Mouse (Mus musculus) megakaryocyte, embryonic 14.5 days (primary cell): ENCODE results near the gene Gm20388.

Experiments used
- FLI1 ChIP-seq: IDR thresholded peaks from 2 replicates; pipeline ENCODE4 v1.6.1; 2012; ENCODE audit warnings: low read length, inconsistent platforms, mixed read lengths
- GATA1 ChIP-seq: IDR thresholded peaks from 3 replicates; pipeline ENCODE4 v1.6.1; 2012; ENCODE audit warnings: mixed read lengths, low read length, inconsistent platforms, borderline replicate concordance

DNA sequence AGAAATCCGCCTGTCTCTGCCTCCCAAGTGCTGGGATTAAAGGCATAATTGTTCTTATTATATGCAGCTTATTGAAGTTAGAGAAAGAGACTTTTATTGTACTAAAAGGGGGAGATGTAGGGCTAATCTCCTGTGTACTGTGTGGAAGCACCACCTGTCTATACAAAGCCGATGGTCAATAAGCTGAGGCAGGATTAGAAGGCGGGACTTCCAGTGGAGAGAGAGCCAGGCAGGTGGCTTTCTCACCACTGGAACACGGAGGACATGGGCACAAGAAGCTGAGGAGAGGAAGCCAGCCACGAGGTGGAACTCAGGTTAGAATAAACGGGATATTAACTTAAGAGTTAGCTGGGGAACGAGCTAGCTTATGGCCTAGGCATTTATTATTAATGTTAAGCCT, 3152.1 kb downstream of the Gm20388 start, which contains the start of gene Spg7:
- TF ChIP-seq GATA1 (no peak), FLI1 (no peak)
